Mouse (Mus musculus): ENCODE measurements around the gene Cit. TPM values are rescaled to one million over a fixed set of nuclear protein-coding genes. Genes with fewer than 3 reads are reported as not detected.

Cit gene
- total and polyA plus RNA-seq, 3 experiments = 0.73 to 0.97 (median 0.74) TPM

- Histone ChIP-seq H3K4me1 (ENCODE audit: control insufficient read depth, insufficient read depth, low read length) (peaks cover 4% of the 10 kb centered on the region), H3K9ac (ENCODE audit: low read depth, low read length) (no peak overlapping the region), H3K4me3 (no peak overlapping the region), H3K27ac (no peak overlapping the region), H3K27me3 (ENCODE audit: control insufficient read depth, insufficient read depth, low read length) (no peaks in the 10 kb centered on the region), H3K79me2 (replicated peaks; ENCODE audit: control insufficient read depth, insufficient read depth, low read length) (no peaks in the 10 kb centered on the region), H3K36me3 (ENCODE audit: control insufficient read depth, insufficient read depth, low read length) (no peaks in the 10 kb centered on the region)
- no peak for DNase-seq
- no peak for TF ChIP-seq CTCF (IDR thresholded peaks at IDR 0.05)
- TF ChIP-seq EP300 (IDR thresholded peaks at IDR 0.05; ENCODE audit: insufficient read depth, low read depth, low read length) = no peak
- no peak for TF ChIP-seq POLR2A (IDR thresholded peaks at IDR 0.05; ENCODE audit: insufficient read depth, low read depth, low read length)
- WGBS = 31% methylated on average over 4 of the region's 5 CpGs
- intact Hi-C loops (cut with DNase I) = no loop called here
Observed at GRCm38 (mm10) chr5:115840453-115840852, 4.6 kb upstream of the Cit start.

- WGBS = 67% methylated on average over 12 of the region's 12 CpGs
- TF ChIP-seq EP300 (IDR thresholded peaks at IDR 0.05; ENCODE audit: insufficient read depth, low read depth, low read length) (no peak), POLR2A (IDR thresholded peaks at IDR 0.05; ENCODE audit: insufficient read depth, low read depth, low read length) (no peak), CTCF (IDR thresholded peaks at IDR 0.05) (no peak)
- Histone ChIP-seq H3K27me3 (ENCODE audit: control insufficient read depth, insufficient read depth, low read length) (no peaks in the 10 kb centered on the region), H3K4me1 (ENCODE audit: control insufficient read depth, insufficient read depth, low read length) (peaks cover 4% of the 10 kb centered on the region), H3K4me3 (no peak overlapping the region), H3K79me2 (replicated peaks; ENCODE audit: control insufficient read depth, insufficient read depth, low read length) (no peaks in the 10 kb centered on the region), H3K36me3 (ENCODE audit: control insufficient read depth, insufficient read depth, low read length) (no peaks in the 10 kb centered on the region), H3K27ac (no peak overlapping the region), H3K9ac (ENCODE audit: low read depth, low read length) (no peak overlapping the region)
- DNase-seq = no peak
- intact Hi-C loops (cut with DNase I) = no loop called here
Observed at GRCm38 (mm10) chr5:115840946-115841775, 3.9 kb upstream of the Cit start.

GRCm38 (mm10) chr5:115844368-115844765, 711 bp upstream of the Cit start:
- intact Hi-C loops (cut with DNase I) = no loop called here
- no peak for TF ChIP-seq EP300 (IDR thresholded peaks at IDR 0.05; ENCODE audit: insufficient read depth, low read depth, low read length)
- TF ChIP-seq CTCF (IDR thresholded peaks at IDR 0.05) = no peak
- no peak for TF ChIP-seq POLR2A (IDR thresholded peaks at IDR 0.05; ENCODE audit: insufficient read depth, low read depth, low read length)
- 3% methylated on average over 12 of the region's 12 CpGs for WGBS
- H3K9ac ChIP-seq (ENCODE audit: low read depth, low read length) = peak overlapping the region; percentile 43
- no peaks in the 10 kb centered on the region for H3K27me3 ChIP-seq (ENCODE audit: control insufficient read depth, insufficient read depth, low read length)
- H3K36me3 ChIP-seq (ENCODE audit: control insufficient read depth, insufficient read depth, low read length) = no peaks in the 10 kb centered on the region
- H3K79me2 ChIP-seq (replicated peaks; ENCODE audit: control insufficient read depth, insufficient read depth, low read length) = no peaks in the 10 kb centered on the region
- peak overlapping the region; percentile 60 for H3K4me3 ChIP-seq
- DNase-seq = no peak
- H3K4me1 ChIP-seq (ENCODE audit: control insufficient read depth, insufficient read depth, low read length) = peaks cover 4% of the 10 kb centered on the region
- H3K27ac ChIP-seq = no peak overlapping the region

- Histone ChIP-seq H3K36me3 (ENCODE audit: control insufficient read depth, insufficient read depth, low read length) (no peaks in the 10 kb centered on the region), H3K9ac (ENCODE audit: low read depth, low read length) (no peak overlapping the region), H3K27ac (no peak overlapping the region), H3K79me2 (replicated peaks; ENCODE audit: control insufficient read depth, insufficient read depth, low read length) (no peaks in the 10 kb centered on the region), H3K27me3 (ENCODE audit: control insufficient read depth, insufficient read depth, low read length) (no peaks in the 10 kb centered on the region), H3K4me1 (ENCODE audit: control insufficient read depth, insufficient read depth, low read length) (peaks cover 4% of the 10 kb centered on the region), H3K4me3 (no peak overlapping the region; the same call in 1 of the 2 replicates)
- no peak for DNase-seq
- 42% methylated on average over 8 of the region's 8 CpGs for WGBS
- intact Hi-C loops (cut with DNase I) = no loop called here
- TF ChIP-seq POLR2A (IDR thresholded peaks at IDR 0.05; ENCODE audit: insufficient read depth, low read depth, low read length) (no peak), EP300 (IDR thresholded peaks at IDR 0.05; ENCODE audit: insufficient read depth, low read depth, low read length) (no peak), CTCF (IDR thresholded peaks at IDR 0.05) (no peak)
Observed at GRCm38 (mm10) chr5:115845635-115846174, 627 bp downstream of the Cit start.

- intact Hi-C loops (cut with DNase I) = no loop called here
- no peak overlapping the region for H3K4me3 ChIP-seq
- H3K79me2 ChIP-seq (replicated peaks; ENCODE audit: control insufficient read depth, insufficient read depth, low read length) = no peaks in the 10 kb centered on the region
- no peak for DNase-seq
- H3K36me3 ChIP-seq (ENCODE audit: control insufficient read depth, insufficient read depth, low read length) = no peaks in the 10 kb centered on the region
- H3K9ac ChIP-seq (ENCODE audit: low read depth, low read length) = no peak overlapping the region
- peaks cover 4% of the 10 kb centered on the region for H3K4me1 ChIP-seq (ENCODE audit: control insufficient read depth, insufficient read depth, low read length)
- no peak overlapping the region for H3K27ac ChIP-seq
- no peaks in the 10 kb centered on the region for H3K27me3 ChIP-seq (ENCODE audit: control insufficient read depth, insufficient read depth, low read length)
- TF ChIP-seq EP300 (IDR thresholded peaks at IDR 0.05; ENCODE audit: insufficient read depth, low read depth, low read length) (no peak), POLR2A (IDR thresholded peaks at IDR 0.05; ENCODE audit: insufficient read depth, low read depth, low read length) (no peak), CTCF (IDR thresholded peaks at IDR 0.05) (no peak)
- 84% methylated on average over 8 of the region's 8 CpGs for WGBS
Observed at GRCm38 (mm10) chr5:115847166-115847565, 2.1 kb downstream of the Cit start.

GRCm38 (mm10) chr5:115848463-115848862, 3.4 kb downstream of the Cit start:
- Histone ChIP-seq H3K9ac (ENCODE audit: low read depth, low read length) (no peak overlapping the region), H3K27me3 (ENCODE audit: control insufficient read depth, insufficient read depth, low read length) (no peaks in the 10 kb centered on the region), H3K4me3 (no peak overlapping the region), H3K79me2 (replicated peaks; ENCODE audit: control insufficient read depth, insufficient read depth, low read length) (no peaks in the 10 kb centered on the region), H3K36me3 (ENCODE audit: control insufficient read depth, insufficient read depth, low read length) (no peaks in the 10 kb centered on the region), H3K4me1 (ENCODE audit: control insufficient read depth, insufficient read depth, low read length) (peaks cover 4% of the 10 kb centered on the region), H3K27ac (no peak overlapping the region)
- TF ChIP-seq POLR2A (IDR thresholded peaks at IDR 0.05; ENCODE audit: insufficient read depth, low read depth, low read length) (no peak), CTCF (IDR thresholded peaks at IDR 0.05) (no peak), EP300 (IDR thresholded peaks at IDR 0.05; ENCODE audit: insufficient read depth, low read depth, low read length) (no peak)
- 89% methylated on average over 7 of the region's 7 CpGs for WGBS
- DNase-seq = no peak
- intact Hi-C loops (cut with DNase I) = no loop called here

All from heart, adult 2 months (tissue).